Mouse (Mus musculus): Measurements from ENCODE around the gene Fam83c. TPM values are rescaled to one million over a fixed set of nuclear protein-coding genes. Genes with fewer than 3 reads are reported as not detected.

Gene Fam83c
- polyA plus RNA-seq, 2 experiments from 2014 or later: not detected

DNA sequence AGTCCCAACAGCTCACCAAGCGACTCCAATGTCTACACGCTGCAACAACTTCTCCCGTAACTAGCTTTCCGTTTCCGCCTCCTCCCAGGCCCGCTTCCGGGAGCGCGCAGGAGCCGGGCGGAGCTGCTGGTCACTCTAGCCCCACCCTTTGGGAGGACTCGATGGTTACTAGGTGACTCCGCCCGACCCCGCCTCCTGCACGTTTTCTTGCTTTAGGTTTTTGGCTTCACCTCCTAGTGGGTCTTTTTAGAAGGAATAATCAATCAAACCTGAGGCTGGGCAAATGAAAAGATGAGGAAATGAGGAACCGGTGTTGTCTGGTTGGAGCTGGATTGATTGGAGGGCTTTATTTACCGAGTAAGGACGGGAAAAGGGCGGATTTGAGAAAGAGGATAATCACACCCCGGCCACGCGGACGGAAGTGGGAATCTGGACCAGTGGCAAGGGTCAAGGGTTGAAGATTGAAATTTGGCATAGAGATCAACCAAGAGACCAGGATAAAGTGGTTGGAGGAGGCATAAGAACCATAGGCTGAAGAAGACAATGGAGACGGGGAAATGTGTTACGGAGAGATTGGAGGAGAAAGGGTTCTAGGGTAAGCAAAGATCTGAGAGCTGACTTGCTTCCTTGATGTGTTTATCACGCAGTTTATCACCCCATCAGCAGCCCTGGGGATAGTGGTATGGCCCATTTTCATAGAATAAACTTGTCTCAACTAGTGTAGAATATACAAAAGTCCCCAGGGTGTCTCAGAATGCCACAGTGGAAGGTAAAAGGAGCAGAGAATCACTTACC is 7.8 kb downstream of the Fam83c start, which contains the start of gene Eif6:
Eif6 (minus strand) TSS at position 296 of the 795 bp plus-strand sequence.
- peak; percentile 98 for ATAC-seq

DNA sequence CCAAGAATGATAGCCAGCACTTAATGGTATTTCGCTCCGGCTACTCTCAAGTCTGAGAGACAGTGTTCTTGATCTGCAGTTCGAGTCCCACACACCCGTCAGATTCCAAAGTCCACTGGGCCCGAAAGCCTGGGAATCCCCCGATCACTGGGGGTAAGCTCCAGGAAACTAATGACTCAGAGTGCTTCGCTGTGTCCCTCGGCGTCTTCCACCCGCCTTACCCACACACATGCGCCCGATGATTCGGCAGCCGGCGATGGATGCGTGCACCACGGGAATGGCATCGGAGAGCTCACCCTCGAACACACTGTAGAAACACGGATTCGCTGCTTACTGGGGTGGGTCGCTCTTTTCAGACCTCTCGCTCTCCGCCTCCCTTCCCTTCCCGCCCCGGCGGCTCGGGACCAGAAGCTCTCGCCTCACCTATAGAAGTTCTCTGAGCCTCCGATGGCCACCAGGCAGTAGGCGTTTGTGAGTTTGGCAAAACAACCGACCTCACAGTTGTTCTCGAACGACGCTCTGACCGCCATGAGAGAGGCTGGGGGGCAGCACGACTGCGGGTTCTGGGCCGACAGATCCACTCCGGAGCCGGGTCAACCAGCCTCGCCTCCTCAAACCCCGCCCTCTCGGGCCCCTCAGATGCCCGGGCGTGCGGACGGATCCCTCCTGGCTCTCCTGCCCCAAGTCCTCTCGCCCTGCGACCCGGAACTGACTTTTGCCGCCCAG is 8.6 kb downstream of the Fam83c start:
- ATAC-seq: peak; percentile 23

DNA sequence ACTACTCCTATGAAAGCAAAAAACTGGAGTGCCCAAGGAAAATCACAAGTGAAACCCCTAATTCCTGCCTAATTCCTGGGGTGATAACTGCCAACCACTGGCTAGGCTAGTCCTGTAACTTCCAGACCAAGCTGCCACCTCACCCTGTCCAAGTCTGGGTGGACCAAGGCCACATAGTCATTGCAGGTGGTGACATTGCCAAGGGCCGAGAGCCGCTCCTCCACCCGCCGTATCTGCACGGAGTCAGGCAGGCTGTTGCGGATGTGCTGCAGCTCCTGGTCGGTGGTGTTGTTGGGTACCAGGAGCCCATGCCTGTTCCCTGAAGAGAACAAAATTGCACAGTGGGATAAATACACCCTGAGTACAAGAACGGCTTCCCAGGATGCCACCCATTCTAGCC is 10.9 kb downstream of the Fam83c start:
- no peak for ATAC-seq

DNA sequence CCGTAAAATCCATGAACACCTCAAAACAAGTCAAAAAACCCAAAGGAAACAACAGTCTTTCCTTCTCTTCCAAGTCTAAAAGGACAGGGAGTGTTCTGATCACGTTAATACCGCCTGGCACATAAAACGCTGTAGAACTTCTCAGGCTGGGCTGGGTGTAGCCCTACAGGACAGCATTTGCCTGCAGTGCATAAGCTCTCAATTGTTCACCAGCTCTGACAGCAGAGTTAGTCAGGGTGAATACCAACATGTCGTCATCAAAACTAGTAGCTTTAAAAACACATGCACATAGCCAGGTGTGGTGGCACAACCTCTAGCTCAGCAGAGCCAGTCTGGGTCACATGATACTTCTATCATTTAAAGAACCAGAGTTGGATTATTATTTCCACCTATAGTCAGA is 13.9 kb downstream of the Fam83c start:
- ATAC-seq: no peak

DNA sequence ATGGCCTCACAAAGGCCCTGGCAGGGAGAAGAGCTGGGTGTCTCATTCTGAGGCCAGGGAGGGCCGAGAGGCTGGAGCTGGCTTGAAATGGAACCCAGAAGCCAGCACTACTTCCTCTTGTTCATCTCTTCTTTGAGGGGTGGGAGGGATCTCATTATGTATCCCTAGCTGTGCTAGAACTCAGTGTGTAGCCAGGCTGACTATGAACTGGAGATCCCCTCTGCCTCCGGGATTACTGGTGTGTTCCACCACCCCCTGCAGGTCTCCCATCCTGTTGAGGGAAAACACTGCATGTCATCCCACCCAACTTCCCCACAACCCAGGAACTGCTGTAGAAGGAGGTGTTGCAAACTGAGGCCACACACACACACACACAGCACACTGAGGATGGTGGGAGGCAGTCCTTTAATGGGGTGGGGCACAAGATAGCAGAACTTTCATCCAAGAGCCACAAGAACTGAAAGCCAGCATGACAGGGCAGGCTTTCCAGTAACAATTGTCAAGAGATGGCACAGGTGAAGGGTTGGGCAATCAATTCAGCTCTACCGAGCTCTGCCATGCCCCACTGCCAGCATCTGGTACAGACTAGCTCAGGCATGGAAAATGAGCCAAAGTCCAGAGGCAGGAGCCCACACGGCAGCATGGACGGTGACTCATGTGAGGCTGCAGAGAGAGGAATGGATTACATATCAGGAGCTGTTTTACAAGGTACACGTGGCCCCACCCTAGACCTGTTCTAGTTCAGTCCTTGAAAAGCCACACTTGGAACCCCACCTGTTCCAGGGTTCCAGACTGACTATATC is 15.0 kb downstream of the Fam83c start:
- no peak for ATAC-seq

DNA sequence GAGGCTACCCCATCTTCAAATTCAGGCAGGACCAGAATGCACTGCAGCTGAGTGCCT is 15.4 kb downstream of the Fam83c start, which contains the start of gene BC029722:
BC029722 (minus strand) TSS at position 35 of the 57 bp plus-strand sequence.
- no peak for ATAC-seq

DNA sequence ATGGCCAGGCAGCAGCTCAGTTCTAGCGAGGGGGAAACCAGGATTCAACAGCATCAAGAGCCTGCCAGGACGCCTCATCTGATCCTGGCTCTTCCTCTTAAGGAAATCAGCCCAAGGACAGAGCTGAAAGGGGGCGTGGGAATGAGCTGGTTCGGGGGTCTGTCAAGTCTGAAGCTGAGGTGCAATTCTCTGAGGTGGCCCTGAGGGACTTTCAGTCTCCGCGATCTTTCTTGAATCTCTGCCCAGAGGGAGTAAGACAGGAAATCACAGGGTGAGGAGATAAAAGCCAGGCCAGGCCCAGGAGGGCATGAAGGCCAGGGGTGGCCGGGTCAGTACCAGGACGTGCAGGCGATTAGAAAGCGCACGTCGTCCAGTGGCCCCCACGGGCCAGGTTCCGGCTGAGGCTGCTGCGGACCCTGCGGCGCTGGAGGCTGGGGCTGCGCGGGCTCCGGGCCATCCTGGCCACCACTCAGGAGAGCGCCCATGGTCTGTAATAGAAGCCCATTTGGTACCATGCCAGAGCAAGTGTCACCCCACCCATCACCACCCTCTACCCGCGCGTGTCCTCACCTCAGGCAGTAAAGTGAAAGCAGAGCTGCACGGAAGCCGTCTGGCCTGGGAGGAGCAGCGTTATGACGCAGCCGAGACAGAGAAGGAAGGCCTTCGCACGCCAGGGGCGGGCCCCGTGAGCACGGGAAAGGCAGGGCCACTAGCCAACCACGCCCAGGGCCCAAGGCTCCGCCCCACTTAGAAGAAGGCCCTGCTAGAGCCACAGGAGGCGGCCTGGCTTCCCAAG is 15.9 kb downstream of the Fam83c start:
- peak; percentile 97 for ATAC-seq

DNA sequence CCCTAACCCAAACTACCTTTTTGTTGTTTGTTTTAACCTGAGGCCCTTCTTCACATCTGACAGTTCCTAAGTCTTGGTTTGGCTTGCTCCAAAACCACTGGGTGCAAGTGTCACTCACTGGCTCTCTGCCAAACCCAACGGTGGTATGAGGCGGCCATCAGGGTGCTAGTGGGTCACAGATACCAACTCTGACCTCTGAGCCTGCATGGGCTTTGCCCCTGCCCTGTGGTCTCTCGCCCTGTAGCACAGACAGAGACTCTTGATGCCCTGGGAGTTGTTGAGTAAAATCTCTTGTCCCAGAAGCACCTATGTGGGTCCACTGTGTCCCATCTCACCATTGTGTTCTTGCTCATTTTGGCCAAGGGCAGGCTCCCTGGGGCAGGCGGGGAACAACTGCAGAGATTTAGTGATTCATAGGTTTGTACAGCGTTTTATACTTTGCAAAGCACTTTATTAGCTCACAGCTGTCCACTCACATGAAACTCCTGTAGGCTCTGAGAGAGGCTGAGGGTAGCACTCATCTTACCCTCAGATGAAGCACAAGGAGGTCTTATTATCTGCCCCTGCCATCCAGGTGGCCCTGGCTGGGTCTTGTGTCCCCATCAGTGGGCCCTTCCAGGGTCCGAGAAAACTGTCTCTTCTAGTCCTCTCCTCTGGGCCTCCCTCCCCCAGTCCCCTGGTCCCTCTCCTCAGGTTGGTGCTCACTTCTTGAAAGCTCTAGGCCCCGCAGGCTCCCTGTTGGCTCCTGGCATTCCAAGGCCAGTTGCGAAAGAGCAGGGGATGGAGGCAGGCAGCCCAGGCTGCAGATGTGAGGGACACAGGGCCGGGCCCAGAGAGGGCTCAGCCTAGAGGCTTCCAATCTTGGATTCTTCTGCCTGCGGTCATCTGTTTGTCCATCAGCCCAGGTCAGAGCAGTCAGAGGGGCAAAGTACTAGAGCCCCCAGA is 17.1 kb downstream of the Fam83c start:
- no peak for ATAC-seq

DNA sequence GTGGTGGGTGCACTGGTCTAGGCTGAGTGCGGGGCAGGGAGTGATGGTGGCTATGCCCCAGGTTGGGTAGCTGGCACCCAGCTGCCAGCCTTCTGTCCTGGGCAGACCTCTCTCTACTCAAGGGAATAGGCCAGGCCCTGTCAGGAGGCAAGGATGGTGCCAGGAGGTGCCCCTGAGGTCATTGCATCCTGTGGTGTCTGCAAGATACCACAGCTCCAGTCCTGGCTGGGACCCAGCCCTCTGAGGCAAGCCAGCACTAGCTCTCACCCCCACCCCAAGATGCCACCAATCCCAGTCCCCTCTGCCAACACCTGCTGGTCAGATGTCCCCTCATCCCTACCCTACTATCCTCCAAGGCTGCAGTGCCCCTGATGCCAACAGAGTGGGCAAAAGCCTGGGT is 18.5 kb downstream of the Fam83c start:
- no peak for ATAC-seq

DNA sequence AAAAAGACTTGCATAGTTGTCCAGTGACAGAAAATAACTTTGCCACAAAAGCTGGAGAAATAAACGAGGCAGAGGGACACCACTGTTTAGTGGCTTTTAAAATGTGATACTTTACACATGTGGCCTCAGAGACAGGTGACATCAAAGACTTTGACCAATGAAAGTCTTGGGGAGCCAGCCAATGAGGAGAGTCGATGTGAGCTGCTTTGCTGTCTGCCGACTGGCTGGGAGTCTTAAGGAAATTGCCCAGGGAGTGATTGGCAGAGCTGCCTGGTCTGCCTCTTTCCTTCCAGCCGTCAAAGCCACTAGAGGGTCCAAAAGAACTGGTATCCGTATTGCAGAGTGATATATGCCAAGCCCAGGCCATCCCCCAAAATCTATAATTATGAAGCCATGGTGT is 19.8 kb downstream of the Fam83c start:
- no peak for ATAC-seq

DNA sequence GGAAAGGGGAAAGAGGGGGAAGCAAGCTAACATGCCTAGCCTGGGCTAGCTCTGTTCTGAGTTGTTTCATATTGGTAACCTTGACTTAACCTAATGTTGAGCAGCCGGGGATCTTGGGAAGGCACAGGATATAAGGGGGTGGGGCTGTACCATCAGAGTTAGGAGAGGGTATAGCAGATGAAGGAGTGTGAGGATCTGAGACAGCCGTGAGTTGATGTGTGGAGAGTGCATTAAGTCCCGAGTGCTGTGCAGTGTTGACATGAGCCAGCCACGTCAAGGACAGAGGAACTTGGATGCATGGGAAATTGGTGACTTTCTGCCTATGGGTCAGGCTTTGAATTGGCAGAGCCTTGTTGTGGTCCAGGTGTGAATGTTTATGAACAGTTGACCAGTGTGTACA is 22.0 kb downstream of the Fam83c start:
- peak; percentile 30 for ATAC-seq

DNA sequence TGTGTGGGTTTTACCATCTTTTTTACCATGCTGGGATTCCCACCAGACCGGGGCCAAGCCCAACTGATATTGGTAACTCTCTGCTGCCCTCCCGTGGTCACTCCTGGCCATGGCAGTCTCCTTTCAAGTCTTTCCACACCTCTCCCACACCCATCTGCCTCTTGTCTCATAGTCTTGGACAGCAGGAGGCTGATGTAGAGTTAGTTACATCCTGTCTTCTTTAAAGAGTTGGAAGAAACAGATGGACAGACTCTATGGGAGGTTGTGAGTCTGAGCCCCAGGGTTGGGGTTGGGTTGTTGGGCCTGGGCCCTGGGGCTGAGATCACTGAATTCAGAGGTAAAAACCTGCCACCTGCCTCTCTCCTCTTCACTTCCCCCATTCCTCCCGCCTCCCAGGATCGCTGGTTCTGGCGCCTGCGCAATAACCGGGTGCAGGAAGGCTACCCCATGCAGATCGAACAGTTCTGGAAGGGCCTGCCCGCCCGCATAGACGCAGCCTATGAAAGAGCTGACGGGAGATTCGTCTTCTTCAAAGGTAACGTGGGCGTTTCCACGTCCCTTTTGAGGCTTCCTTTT is 22.7 kb downstream of the Fam83c start:
- ATAC-seq: peak; percentile 59

DNA sequence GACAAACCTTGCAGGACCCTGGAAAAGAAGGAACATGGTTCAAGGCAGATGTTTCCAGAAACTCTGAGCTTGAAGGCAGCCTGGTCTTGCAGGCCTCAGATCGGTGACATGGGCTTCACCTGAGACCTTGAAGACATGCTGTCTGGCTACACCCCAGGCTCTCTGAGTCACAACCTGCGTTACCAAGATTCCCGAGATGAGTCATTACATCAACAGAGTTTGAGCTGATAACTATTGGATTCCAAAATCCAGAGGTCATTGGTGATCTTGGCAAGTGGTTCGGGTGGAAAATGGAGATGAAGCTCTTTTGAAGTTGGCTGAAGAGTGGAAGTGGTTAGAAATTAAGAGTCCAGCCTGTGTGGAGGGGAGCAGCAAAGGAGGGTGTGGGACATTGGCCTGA is 25.0 kb downstream of the Fam83c start:
- no peak for ATAC-seq

DNA sequence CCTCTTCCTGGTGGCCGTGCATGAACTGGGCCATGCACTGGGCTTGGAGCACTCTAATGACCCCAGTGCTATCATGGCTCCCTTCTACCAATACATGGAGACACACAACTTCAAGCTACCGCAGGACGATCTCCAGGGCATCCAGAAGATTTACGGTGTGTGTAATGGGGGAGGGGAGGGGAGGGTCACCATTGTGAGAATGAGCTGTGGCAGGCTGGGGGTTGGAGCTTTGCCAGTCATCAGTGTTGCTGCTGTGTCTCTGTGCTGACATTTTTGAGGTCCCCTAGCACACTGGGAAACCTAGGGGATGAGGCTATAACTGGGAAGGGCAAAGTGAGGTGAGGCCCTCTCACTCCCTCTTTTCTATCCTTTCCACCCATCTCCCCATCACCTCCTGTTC is 27.2 kb downstream of the Fam83c start:
- no peak for ATAC-seq

DNA sequence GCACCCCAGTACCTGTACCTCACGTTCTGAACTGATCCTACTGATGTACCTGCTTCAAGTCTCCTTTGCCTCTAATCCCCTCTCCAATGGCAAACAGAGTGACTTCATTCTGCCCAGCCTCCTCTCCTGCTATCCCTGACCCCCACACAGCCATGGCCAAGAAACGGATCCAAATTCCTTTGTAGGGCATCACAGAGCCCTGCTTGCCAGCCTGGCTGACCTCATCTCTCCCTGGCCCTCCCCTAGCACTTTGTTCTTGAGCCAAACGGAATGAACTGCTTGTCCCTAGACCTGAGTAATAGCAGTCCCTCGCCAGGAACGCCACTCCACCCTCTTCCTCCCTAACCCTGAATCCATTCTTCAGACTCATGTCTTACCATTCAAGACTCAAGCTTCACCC is 28.1 kb downstream of the Fam83c start:
- ATAC-seq: no peak

DNA sequence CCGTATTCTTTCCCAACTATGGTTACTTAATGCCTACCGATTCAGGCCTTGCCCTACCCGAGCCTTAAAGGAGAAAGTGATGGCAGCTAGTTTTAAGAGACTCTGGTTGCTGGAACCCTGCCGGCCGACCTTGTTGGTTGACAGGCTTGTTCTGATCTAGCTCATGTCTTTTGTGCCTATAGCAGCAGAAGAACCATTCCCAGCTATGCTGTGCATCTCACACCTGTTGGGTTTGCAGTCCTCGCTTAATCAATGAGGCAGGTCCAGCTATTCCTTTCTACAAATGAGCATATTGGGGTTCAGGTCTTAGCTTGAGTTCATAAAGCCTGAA is 28.8 kb downstream of the Fam83c start:
- no peak for ATAC-seq

DNA sequence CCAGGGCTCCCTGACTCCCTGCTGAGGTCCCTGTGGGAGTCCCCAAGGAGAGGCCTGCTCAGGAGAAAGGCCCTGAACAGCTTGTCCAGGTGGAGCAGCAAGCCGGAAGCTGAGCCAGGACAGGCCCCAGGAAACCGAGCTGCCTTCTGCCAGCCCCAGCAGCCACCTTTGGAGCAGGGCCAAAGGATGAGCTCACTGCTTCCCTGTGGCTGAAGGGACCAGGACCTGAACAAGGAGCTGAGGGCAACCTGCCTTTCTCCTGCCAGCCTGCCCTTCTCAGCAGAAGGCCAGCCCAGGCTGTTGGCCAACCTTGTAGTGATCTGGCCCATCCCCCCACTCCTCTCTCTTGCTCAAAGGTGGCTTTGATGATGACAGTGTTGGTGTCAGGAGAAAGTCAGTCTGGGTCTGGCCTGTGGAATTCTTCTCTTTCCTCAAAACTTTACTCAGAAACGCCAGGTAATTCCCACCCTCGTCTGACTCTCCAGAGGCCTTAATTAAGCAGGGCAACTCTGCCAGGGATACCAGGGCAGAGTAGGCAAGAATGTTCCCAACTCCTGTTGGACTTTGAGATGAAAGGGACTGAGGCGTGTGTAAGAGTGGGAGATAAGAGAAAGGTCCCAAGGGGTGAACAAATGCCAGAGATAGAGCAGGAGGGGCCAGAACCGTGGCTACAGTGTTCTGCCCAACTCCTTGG is 29.3 kb downstream of the Fam83c start:
- ATAC-seq: no peak

DNA sequence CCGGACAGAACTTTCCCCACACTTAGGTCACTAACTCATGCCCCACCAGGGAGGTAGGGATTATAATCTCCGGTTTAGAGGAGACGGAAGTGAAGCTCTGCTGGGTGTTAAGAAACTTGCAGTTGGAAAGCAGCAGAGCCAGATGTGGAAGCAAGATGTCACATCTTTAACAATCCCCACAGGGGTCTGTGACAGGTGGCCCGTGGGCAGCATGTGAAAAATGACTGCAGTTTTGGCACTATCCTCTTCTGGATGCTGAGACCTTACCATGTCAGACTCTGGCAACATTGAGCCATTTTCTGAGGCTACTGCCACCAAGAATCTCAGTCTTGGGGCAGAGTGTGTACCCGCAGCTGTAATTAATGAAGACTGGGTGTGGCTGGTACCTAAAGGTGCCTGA is 30.6 kb downstream of the Fam83c start:
- no peak for ATAC-seq

DNA sequence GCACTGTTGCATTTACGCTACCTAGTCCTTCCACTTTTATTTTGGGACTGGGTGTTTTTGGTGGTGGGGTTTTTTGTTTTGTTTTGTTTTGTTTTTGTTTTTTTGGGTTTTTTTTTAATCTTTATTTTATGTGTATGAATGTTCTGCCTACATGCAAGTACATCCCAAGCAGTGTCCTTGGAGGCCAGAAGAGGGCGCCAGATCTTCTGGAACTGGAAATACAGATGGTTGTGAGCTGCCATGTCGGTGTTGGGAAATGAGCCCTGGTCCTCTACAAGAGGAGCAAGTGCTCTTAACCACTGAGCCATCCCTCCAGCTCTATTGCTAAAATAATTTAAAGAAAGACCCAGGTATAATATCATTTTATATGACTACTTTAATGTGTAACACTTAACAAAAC is 31.9 kb downstream of the Fam83c start:
- no peak for ATAC-seq

DNA sequence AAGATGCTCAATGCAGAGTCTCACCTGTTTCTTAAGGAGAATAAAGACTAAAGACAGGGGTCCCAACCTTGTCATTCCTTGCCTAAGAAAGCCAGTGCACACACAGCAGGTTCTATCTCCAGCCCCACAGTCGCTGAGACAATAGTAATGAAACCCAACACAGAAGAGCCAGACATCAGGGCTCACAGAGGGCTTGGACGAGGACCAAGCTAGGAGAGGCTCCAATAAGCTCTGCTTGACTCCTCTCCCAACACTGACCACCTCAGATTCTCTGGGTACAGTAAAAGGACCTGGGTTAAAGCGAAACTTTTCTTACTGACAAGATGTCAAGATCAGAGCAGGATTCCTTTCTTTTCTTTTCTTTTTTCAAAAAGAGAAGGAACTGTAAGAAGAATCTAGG is 36.0 kb downstream of the Fam83c start:
- no peak for ATAC-seq

Measured in activated CD4-positive, CD25-positive, alpha-beta regulatory T cell, adult 4 months (primary cell).